Mouse (Mus musculus): ENCODE measurements at regions not wholly inside any gene's neighbourhood (a gene's known extent, or its start where the extent isn't known, plus 50 kb on each side); places are given as distances from the start of the nearest gene placed in this dataset.
"Not testable (repeated sequence)": the region's sequence is repeated elsewhere in the genome, so short reads cannot be mapped to it uniquely, and the experiment has no call there.

DNA sequence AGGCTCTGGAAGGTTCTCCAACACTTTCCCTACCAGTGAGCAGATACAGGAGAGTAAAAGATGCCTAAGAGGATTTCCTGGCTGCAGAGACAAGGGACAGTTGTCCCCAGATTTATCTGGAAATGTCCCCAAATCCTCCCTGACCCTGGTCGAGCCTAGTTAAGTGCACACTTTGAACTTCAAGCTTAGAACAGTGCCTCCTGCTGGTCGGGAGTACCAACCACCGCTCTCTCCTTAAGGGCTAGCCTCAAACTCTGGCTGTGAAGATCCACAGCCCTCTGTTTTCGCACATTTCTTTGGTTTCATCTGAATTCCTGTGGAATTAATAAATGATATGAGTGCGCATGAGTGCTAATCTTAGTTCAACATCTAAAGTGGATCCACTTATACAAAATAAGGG, 146.1 kb upstream of the Sfswap start:
- DNase-seq, result no peak

DNA sequence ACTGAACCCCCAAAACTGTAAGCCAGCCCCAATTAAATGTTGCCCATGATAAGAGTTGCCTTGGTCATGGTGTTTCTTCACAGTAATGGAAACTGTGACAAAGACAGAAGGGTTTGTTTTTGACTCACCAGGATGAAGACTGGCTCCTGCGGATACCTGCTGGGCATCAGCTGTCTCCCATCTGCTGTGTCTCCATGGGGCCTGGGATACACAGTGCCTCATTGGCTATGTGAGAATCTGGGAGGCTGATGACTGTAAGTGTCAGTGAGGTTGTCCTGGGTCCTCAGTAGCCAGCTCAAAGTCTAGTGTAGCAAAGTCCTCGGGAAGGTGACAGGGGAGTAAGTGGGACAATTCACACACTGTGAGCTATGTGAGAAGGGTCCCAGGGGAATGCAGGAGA, 139.5 kb upstream of the Sfswap start:
- peak; percentile 89 to 90 for DNase-seq

DNA sequence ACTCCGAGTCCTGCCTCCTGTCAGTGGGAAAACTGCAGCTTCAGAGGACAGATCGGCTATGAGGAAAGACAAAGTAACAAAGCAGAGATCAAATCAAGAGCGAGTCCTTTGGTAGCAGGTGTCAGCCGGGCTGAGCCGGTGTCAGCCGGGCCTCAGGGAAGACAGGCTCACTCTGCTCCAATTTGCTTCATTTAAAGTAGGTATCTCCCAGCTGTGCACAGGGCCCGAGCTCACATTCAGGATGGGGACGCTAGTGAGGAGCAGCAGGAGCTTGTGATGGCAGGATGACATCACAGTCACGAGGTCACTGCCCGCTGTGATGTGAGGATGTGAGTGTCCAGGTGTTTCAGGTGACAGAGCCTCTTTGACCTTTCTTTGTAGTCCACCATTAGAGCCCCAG, 137.8 kb upstream of the Sfswap start:
- DNase-seq, result peak in 1 of 2 experiments; percentile 30

DNA sequence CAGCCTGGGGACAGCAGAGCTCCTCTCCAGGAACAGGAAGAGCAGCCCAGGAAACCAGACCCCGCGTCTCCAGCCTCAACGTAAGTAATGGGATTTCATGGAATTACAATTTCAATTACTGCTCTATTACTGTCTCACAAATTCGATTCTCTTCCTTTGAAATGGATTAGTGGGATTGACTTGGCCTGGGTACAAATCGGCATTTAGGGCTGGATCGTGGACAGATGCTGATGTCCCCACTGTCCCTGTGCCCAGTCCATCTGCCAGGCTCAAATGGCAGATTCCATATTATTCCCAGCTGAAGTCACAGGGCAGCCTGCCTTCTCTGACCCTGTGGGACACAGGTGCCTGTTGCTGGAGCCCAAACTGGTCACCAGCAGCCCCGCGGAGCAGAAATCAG, 136.0 kb upstream of the Sfswap start:
- DNase-seq, result no peak

GRCm38 (mm10) chr5:129367266-129367665, 133.8 kb upstream of the Sfswap start:
- DNase-seq, result no peak

- no peak for DNase-seq
These were observed 120.2 kb upstream of the Sfswap start for GRCm38 (mm10) chr5:129380861-129381260.

GRCm38 (mm10) chr5:129384976-129385375, 116.0 kb upstream of the Sfswap start:
- no peak for DNase-seq

DNA sequence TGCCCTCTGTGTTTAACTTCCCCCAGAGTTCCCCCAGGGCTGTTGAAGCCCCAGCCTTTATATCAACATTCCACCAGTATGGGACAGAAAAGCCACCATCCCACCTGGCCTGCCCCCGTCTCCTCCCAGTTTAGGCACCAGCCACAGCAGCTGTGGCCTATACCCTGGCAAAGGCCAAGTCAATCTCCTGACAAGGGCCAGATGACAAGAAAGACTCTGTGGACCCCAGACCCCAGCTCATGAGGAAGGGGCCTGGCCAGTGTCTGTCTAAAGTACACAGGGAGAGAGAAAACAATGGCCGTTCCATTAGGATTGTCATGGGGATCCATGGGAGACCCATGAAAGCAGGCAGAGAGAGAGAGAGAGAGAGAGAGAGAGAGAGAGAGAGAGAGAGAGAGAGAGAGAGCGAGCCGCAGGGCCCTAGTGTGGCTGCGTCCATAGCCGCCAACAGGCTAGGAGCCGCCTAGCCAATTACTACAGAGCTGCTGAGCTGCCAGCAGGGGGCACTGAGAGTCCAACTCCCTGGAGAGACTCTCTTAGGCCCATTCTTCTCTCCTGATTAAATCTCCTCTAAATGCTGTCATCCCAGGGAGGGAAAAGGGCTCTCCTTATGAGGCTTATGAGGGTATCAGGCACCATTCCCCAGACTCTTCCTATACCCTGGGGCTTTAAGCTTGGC, 114.9 kb upstream of the Sfswap start:
- not testable (repeated sequence) for DNase-seq

DNA sequence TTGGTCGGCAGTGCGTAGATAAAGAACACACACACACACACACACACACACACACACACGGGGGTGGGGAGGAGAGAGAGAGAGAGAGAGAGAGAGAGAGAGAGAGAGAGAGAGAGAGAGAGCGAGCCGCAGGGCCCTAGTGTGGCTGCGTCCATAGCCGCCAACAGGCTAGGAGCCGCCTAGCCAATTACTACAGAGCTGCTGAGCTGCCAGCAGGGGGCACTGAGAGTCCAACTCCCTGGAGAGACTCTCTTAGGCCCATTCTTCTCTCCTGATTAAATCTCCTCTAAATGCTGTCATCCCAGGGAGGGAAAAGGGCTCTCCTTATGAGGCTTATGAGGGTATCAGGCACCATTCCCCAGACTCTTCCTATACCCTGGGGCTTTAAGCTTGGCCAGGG, 114.3 kb upstream of the Sfswap start:
- not testable (repeated sequence) for DNase-seq

GRCm38 (mm10) chr5:129387301-129387700, 113.7 kb upstream of the Sfswap start:
- DNase-seq, result no peak

DNA sequence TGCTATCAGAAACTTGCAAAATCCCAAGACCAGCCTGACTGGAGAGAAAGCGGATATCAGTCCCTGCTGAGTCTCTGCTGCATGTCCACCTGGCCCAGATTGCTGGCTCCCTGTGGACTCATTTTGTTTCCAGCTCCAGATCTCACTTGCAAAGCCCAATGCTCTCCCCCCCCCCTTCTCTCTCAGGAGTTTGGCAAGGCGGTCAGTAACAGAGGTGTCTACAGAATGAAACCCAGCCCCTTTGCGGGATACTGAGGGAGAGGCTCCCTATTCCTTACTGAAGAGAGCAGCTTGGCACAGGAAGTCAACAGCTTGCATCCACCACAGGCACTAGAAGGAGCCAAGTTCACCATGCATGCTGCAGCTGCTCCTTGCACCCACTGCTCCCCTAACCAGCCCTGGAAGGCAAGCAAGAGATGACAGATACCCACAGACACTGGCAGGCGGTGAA, 110.1 kb upstream of the Sfswap start:
- peak; percentile 82 to 85 for DNase-seq

DNA sequence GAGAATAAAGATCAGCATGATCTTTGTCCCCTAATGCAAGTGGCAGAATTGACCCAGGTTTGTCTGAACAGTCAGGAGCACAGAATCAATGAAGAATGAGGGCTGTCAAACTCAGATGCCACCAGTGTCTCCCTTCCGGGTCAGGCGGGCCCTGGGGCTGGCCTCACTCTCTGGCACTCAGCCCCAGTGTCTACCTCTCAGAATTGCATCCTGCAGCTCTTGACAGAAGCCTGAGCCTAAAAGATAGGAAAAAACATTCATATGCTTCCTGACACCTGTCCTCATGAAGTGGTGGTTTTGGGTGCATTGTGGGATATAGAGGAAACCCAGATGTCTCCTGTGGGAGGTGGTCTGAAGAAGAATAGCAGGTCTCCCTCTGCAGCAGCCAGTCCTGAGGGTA, 107.9 kb upstream of the Sfswap start:
- peak; percentile 43 to 52 for DNase-seq

DNA sequence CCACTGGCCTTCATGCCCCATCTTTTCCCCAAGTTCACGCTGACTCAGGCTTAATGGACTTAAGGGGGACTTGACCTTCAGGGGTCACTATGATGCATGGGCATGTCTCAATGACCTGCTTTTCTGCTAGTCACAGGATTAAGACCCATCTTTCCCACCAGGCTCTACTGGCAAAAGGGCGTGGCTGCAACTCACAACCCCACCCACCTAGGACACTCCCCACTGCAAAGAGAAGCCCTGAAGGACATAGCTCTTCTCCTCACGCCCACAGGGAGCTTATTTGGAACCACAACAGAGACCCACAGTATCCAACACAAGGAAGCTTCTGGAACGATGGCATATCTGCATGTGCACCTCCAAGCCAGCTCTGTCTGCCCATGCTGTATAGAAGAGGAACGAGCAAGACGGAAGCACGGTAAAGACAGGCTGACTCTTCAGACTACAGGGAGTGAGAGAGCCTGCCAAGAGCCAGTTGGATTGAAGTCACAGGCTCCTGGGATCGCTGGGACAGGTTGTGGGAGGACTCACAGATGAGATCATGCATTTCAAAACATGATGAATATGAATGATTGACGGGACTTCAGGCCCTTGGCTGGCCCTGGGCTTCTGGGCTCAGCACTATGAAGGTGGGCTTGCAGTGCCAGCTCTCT, 107.3 kb upstream of the Sfswap start:
- DNase-seq, result peak; percentile 75 to 84

GRCm38 (mm10) chr5:129394416-129394815, 106.6 kb upstream of the Sfswap start:
- DNase-seq, result no peak

- no peak for DNase-seq
These were observed 103.7 kb upstream of the Sfswap start for GRCm38 (mm10) chr5:129397311-129397710.

GRCm38 (mm10) chr5:129406259-129406658, 94.8 kb upstream of the Sfswap start:
- DNase-seq, result peak in 1 of 2 experiments; percentile 41

GRCm38 (mm10) chr5:129409440-129410004, 91.5 kb upstream of the Sfswap start:
- peak; percentile 55 to 67 for DNase-seq

DNA sequence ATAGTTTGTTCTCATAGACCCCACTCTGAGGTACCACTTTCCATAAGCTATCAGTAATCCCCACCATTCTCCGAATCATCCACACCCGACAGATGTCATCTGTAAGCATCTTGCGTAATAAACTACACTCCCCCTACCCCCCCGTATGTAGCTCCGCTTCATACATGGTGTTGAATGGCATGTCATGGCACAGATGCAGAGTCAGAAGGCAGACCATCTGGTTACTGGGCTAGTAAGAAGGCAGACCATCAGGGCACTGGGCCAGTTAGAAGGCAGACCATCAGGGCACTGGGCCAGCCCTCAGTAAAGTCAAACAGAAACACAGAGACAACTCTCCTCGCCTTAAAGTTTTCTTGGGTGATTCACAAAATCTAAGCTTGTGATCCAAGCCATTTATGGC, 88.9 kb upstream of the Sfswap start:
- no peak for DNase-seq

GRCm38 (mm10) chr5:129414960-129415706, 85.9 kb upstream of the Sfswap start:
- no peak for DNase-seq

- DNase-seq, result peak; percentile 63 to 82
These were observed 84.6 kb upstream of the Sfswap start for GRCm38 (mm10) chr5:129416425-129416824.

DNA sequence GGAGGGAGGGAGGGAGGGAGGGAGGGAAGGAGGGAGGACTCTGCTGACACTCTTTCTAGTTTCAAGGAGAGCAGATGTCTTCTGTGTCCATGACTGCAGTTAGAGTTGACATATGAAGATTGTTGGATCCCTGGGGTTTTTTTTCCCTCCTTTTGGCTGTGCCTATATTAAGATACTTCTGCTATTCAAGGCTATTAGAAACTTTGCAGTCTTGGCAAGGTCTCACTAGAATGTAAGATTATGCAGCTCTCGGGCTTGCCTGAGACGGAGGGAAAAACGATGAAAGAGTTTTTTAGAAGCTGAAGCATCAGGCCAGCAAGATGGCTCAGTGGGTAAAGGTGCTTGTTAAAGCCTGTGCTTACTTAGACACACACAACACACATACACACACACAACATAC, 83.5 kb upstream of the Sfswap start:
- DNase-seq, result no peak

- no peak for DNase-seq
These were observed 80.0 kb upstream of the Sfswap start for GRCm38 (mm10) chr5:129420981-129421380.

GRCm38 (mm10) chr5:129429897-129430296, 71.1 kb upstream of the Sfswap start:
- DNase-seq, result no peak

DNA sequence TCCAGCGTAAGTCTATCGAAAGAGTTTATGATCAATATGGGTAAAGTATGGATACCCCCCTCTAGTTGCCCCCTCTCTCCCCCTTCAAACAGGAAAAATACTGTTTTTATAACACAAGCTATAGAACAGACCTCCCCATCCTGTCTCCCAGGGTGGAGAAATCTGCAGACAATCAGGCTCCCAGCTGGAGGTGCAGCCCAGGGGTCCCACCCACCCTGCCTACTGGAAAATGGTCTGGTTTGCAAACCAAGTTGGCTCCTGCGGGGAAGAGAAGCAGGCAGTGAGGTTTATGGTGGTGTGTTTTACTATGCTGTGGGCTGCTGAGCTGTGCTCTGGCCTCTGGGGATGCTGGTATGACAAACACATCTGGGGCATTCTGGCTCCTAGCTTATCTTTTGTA, 70.7 kb upstream of the Sfswap start:
- DNase-seq, result no peak

All from cerebellum, adult 18-20 months (tissue).